Mouse (Mus musculus): ENCODE results near the gene Tma16. TPM values are rescaled to one million over a fixed set of nuclear protein-coding genes. Genes with fewer than 3 reads are reported as not detected.

The Tma16 gene
- total and polyA plus RNA-seq, 3 experiments, result 1.6 to 3.9 (median 3.7) TPM

- Histone ChIP-seq H3K36me3 (ENCODE audit: control insufficient read depth, insufficient read depth, low read length) (no peaks in the 10 kb centered on the region), H3K79me2 (replicated peaks; ENCODE audit: control insufficient read depth, insufficient read depth, low read length) (no peaks in the 10 kb centered on the region), H3K4me1 (ENCODE audit: control insufficient read depth, insufficient read depth, low read length) (no peaks in the 10 kb centered on the region; the same call in 1 of the 2 replicates), H3K27me3 (ENCODE audit: control insufficient read depth, insufficient read depth, low read length) (no peaks in the 10 kb centered on the region), H3K9ac (ENCODE audit: low read depth, low read length) (no peak overlapping the region), H3K27ac (no peak overlapping the region), H3K4me3 (no peak overlapping the region)
- TF ChIP-seq CTCF (IDR thresholded peaks at IDR 0.05), result no peak
- TF ChIP-seq EP300 (IDR thresholded peaks at IDR 0.05; ENCODE audit: insufficient read depth, low read depth, low read length), result no peak
- TF ChIP-seq POLR2A (IDR thresholded peaks at IDR 0.05; ENCODE audit: insufficient read depth, low read depth, low read length), result no peak
- intact Hi-C loops (cut with DNase I), result no loop called here
- WGBS, result 45% methylated on average over 4 of the region's 4 CpGs
- peak in 1 of 2 experiments; percentile 35 for DNase-seq
These were observed 47.9 kb downstream of the Tma16 start for GRCm38 (mm10) chr8:66438468-66438867.

- TF ChIP-seq EP300 (IDR thresholded peaks at IDR 0.05; ENCODE audit: insufficient read depth, low read depth, low read length) (no peak), POLR2A (IDR thresholded peaks at IDR 0.05; ENCODE audit: insufficient read depth, low read depth, low read length) (no peak), CTCF (IDR thresholded peaks at IDR 0.05) (no peak)
- H3K4me1 ChIP-seq (ENCODE audit: control insufficient read depth, insufficient read depth, low read length), result no peaks in the 10 kb centered on the region; the same call in 1 of the 2 replicates
- no peak overlapping the region for H3K4me3 ChIP-seq
- H3K27me3 ChIP-seq (ENCODE audit: control insufficient read depth, insufficient read depth, low read length), result no peaks in the 10 kb centered on the region
- intact Hi-C loops (cut with DNase I), result no loop called here
- H3K27ac ChIP-seq, result no peak overlapping the region
- no peaks in the 10 kb centered on the region for H3K79me2 ChIP-seq (replicated peaks; ENCODE audit: control insufficient read depth, insufficient read depth, low read length)
- no peak overlapping the region for H3K9ac ChIP-seq (ENCODE audit: low read depth, low read length)
- 15% methylated on average over 3 of the region's 3 CpGs for WGBS
- DNase-seq, result no peak
- no peaks in the 10 kb centered on the region for H3K36me3 ChIP-seq (ENCODE audit: control insufficient read depth, insufficient read depth, low read length)
These were observed 48.4 kb downstream of the Tma16 start for GRCm38 (mm10) chr8:66437929-66438328.

DNA sequence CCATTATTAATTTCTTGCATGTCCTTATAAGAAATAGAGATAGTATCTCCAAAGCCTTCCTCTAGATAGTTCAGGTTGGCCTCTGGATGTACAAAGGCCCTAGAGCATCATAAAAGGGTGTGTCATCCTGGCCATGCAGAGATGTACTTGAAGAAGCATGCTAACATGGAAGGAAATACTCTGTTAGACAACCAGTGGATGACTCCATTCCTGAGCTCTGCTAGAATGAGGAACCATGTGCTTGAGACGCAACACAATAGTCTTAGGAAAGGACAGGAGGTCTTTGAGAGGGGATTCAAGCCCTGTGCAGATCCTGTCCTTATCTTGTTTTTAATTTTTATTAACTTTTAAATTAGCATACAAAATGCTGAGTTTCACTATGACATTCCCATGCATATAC, 49.5 kb downstream of the Tma16 start:
- no peak overlapping the region for H3K4me3 ChIP-seq
- no peak for TF ChIP-seq POLR2A (IDR thresholded peaks at IDR 0.05; ENCODE audit: insufficient read depth, low read depth, low read length)
- H3K9ac ChIP-seq (ENCODE audit: low read depth, low read length), result no peak overlapping the region
- no peaks in the 10 kb centered on the region for H3K79me2 ChIP-seq (replicated peaks; ENCODE audit: control insufficient read depth, insufficient read depth, low read length)
- no peaks in the 10 kb centered on the region for H3K36me3 ChIP-seq (ENCODE audit: control insufficient read depth, insufficient read depth, low read length)
- no peak overlapping the region for H3K27ac ChIP-seq
- H3K27me3 ChIP-seq (ENCODE audit: control insufficient read depth, insufficient read depth, low read length), result no peaks in the 10 kb centered on the region
- H3K4me1 ChIP-seq (ENCODE audit: control insufficient read depth, insufficient read depth, low read length), result no peaks in the 10 kb centered on the region; the same call in 1 of the 2 replicates
- intact Hi-C loops (cut with DNase I), result no loop called here
- 89% methylated on average over 1 of the region's 1 CpGs for WGBS
- DNase-seq, result no peak

DNA sequence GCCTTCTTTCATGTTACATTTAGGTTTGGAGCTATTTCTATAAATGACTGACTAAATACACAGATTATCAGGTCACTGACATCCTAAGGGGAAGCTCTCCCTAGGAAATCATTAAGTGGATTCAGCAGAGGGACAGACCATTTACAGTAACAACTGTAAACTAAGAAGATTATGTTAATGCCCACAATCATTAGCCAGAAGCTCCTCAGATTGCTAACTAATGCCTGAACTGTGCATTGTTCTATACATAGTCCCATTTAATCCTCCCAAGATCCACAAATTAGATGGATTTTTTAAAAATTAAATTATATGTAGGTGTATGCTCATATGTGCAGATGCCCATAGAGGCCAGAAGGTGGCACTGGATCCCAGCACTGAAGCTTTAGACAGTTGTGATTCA, 52.8 kb downstream of the Tma16 start:
- no peak for DNase-seq
- H3K27me3 ChIP-seq (ENCODE audit: control insufficient read depth, insufficient read depth, low read length), result no peaks in the 10 kb centered on the region
- no peaks in the 10 kb centered on the region for H3K79me2 ChIP-seq (replicated peaks; ENCODE audit: control insufficient read depth, insufficient read depth, low read length)
- H3K27ac ChIP-seq, result no peak overlapping the region
- TF ChIP-seq CTCF (IDR thresholded peaks at IDR 0.05) (no peak), POLR2A (IDR thresholded peaks at IDR 0.05; ENCODE audit: insufficient read depth, low read depth, low read length) (no peak), EP300 (IDR thresholded peaks at IDR 0.05; ENCODE audit: insufficient read depth, low read depth, low read length) (no peak)
- intact Hi-C loops (cut with DNase I), result no loop called here
- H3K9ac ChIP-seq (ENCODE audit: low read depth, low read length), result no peak overlapping the region
- no peaks in the 10 kb centered on the region for H3K36me3 ChIP-seq (ENCODE audit: control insufficient read depth, insufficient read depth, low read length)
- no peak overlapping the region for H3K4me3 ChIP-seq
- no peaks in the 10 kb centered on the region; the same call in 1 of the 2 replicates for H3K4me1 ChIP-seq (ENCODE audit: control insufficient read depth, insufficient read depth, low read length)

- TF ChIP-seq CTCF (IDR thresholded peaks at IDR 0.05), result no peak
- no peak overlapping the region for H3K27ac ChIP-seq
- WGBS, result 27% methylated on average over 2 of the region's 2 CpGs
- no peaks in the 10 kb centered on the region for H3K27me3 ChIP-seq (ENCODE audit: control insufficient read depth, insufficient read depth, low read length)
- no peak overlapping the region for H3K4me3 ChIP-seq
- no peak overlapping the region for H3K9ac ChIP-seq (ENCODE audit: low read depth, low read length)
- intact Hi-C loops (cut with DNase I), result no loop called here
- no peak for DNase-seq
- no peaks in the 10 kb centered on the region for H3K79me2 ChIP-seq (replicated peaks; ENCODE audit: control insufficient read depth, insufficient read depth, low read length)
- H3K36me3 ChIP-seq (ENCODE audit: control insufficient read depth, insufficient read depth, low read length), result no peaks in the 10 kb centered on the region
- no peaks in the 10 kb centered on the region for H3K4me1 ChIP-seq (ENCODE audit: control insufficient read depth, insufficient read depth, low read length)
These were observed 55.7 kb downstream of the Tma16 start for GRCm38 (mm10) chr8:66430639-66431038.

Other genes starting within 250 kb of the Tma16 start
- not detected for gene Tktl2, start 25.2 kb upstream of the Tma16 start, total RNA-seq (2021)
- gene Tktl2, start 25.2 kb upstream of the Tma16 start, polyA plus RNA-seq (2012; rRNA removed), result not detected in 2 replicates
- not detected for gene Npy5r, start 201.6 kb upstream of the Tma16 start, total RNA-seq (2021)
- gene Npy5r, start 201.6 kb upstream of the Tma16 start, polyA plus RNA-seq (2012; rRNA removed), result not detected in 2 replicates
- 1 to 10 TPM; 1.8 to 2.6 TPM for gene Npy1r, start 210.7 kb upstream of the Tma16 start, total RNA-seq (2021)
- 4.0 and 4.3 TPM in 2 replicates for gene Npy1r, start 210.7 kb upstream of the Tma16 start, polyA plus RNA-seq (2012; rRNA removed)

All from heart, adult 2 months (tissue).